Mouse (Mus musculus) kidney, adult 8-10 months (tissue): ENCODE results near the gene Atp6v0d1.
"Not testable (repeated sequence)": the region's sequence is repeated elsewhere in the genome, so short reads cannot be mapped to it uniquely, and the experiment has no call there.

ENCODE experiments used
- DNase-seq, 2 experiments: peaks; one replicate each; pipeline ENCODE4 v3.0.0; 2022

The Atp6v0d1 gene

DNA sequence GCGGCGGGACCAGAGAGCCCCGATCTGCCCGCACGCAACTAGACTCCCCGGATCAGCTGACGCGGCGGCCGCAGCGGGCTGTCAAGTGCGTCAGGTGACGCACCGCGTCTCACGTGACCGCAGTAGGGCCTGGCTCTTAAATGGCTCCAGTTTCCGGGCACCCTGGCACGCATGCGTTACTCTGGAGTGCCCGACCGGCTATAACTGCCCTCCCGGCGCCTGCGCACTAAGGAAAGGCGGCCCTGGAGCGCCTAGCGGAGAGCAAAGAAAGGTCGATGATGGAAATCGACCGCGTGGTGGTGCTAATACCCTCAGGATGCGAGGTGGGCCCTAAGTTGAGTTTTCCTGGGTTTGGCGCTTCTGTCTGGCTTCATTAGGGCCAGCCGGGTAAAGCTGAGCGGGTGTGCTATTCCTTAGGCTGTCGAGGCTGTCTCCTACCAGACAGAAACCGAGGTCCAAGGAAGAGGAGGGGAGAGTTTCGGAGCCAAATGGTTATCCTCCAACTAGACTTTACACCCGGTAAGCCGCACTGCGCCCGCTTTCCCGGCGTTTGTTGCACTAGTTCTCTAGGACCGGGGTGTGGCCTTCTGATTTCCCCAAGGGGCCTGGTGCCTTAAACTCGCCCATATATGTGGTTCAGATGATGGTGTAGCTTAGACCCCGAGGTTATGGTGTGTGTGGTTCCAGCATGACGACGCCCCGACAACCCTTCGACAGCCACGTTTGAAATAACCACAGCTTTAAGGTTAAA lies at the start of gene Atp6v0d1:
Gene Atp6v0d1, minus strand, starts transcription at position 96 of the 751 bp plus-strand sequence.
- peak; percentile 100 for DNase-seq

DNA sequence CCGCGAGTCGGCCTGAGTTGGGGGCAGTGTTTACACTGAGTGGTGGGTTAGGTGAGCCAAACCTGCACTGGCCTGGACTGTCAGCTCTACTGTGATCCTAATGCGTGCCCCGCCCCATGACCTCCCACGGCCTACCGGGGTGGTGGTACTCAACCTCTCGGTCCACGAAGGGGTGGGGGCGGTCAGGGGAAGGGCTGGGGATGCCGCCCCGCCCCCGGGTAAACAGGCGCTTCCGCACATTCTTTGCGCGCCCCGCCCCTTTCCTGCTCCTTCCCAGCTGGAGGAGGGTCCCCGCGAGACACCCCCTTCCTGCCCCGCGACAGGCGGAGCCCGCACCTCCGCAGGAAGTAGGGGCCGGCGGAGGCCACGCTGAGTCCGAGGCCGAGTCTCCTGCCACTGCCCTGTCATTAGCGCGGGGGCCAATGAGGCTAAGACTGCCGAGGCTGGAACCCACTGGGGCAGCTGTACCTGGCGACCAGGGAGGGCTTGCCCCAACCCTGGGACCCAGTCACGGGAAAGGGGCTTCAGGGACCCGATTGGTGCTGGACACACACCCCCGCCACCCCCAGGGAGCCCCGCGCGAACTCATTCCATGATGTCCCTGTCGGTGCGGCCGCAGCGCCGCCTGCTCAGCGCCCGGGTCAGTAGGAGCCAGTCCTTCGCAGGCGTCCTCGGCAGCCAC lies 48.1 kb upstream of the Atp6v0d1 start:
- DNase-seq, result peak; percentile 71 to 73

DNA sequence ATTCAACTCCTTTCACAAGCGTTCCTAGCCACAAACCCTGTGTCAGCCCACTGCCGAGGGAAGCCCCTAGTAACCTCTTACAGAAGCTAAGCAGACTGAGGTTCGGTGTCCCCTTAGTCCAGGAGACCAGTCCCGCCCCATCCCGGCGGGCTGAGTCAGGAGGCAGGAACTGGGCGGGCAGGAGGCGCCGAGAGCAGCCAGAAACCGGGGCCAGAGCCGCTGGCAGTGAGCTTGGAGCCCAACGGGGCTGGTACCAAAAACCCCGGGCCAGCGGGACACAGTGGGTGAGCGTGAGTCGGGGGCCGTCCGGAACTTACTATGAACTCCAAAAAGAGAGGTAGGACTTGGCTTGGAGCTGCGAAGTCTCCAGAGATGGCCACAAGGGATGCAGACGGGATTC lies 47.2 kb upstream of the Atp6v0d1 start:
- peak in 1 of 2 experiments; percentile 51 for DNase-seq

DNA sequence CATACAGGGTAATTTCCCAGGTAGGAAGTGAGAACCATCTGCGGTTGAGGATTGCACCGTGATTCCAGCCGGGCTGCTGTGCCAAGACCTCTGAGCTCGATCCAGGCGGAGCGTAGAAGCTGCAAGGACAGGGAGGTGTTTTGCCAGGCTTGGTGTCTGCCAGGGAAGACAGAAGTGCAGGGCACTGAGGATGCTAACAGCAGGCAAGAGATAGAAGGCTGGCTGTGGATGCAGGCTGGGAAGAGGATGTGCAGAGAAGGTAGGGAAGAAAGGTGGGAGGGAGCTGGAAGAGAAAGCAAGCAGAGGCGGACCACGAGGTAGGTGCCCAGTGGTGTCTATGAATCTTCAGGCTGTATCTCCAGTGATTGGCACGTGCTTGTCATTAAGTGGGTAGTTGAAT lies 46.0 kb upstream of the Atp6v0d1 start:
- DNase-seq, result no peak

DNA sequence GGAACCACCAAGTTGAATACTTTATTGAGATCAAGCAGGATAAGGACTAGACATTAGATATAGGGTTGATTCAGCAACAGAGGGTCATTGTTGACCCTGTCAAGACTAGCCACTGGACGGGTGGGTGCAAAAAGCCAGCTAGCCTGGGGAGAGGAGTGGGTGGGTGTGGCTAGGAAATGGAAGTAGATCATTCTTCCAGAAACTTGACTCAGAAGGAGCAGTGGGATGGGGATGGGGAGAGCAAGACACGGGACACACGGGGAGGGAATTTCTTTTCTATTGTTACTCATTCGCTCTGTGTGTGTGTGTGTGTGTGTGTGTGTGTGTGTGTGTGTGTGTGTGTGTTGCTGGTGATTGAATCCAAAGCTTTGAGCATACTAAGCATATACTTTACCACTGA lies 43.9 kb upstream of the Atp6v0d1 start:
- DNase-seq, result no peak

DNA sequence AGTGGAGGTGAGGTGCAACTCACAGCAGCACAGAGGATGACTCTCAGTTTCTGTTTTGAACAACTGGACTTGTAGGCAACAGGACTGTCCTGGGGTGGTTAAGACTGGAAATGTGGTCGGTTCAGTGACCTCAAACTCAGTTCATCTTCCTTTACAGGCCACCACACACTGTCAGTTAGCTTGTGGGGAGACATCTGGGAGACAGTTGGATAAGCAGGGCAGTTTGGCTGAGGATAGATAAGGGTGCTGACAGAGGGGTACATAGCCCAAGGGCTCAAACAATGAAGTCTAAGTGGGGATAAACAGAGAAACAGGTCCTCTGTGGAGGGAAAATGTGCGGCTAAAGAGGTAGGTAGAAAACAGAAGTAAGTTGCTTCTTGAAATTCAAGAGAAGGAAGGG lies 43.5 kb upstream of the Atp6v0d1 start:
- no peak for DNase-seq

DNA sequence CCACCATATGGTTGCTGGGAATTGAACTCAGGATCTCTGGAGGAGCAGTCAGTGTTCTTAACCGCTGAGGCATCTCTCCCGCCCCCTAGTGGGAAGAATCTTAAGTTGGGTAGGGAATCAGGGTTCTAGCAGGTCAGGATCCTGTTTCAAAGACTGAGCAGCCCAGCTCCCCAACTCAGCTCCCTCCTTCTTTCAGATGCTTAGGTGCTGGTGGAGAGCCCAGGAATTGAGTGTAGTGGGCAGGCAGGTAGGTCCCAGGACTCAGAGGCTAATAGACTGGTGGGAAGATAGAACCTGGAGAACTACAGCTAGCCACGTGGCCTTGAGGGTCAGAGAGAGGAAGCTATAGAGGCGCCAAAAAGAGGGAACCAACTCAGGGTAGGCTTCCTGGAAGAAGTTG lies 41.8 kb upstream of the Atp6v0d1 start:
- DNase-seq, result peak in 1 of 2 experiments; percentile 60

DNA sequence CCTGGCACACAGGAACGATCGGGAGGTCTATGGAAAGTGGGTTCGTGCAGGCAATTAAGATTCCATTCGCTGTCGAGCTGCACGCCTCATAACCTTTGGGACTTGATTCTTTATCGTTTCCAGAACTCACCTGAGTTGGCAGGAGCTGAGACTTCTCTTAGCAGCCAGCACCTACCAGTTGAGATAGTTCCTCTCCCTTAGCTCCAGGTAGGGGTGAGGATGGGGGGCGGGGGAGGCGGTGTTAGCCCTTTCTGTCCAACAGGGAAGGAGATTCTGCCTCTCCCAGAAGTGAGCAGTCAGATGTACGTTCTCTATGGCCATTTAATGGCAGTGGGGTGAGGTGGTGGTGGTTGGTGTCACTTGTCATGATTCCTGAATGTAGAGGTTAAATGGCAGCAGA lies 41.2 kb upstream of the Atp6v0d1 start:
- DNase-seq, result peak in 1 of 2 experiments; percentile 68

DNA sequence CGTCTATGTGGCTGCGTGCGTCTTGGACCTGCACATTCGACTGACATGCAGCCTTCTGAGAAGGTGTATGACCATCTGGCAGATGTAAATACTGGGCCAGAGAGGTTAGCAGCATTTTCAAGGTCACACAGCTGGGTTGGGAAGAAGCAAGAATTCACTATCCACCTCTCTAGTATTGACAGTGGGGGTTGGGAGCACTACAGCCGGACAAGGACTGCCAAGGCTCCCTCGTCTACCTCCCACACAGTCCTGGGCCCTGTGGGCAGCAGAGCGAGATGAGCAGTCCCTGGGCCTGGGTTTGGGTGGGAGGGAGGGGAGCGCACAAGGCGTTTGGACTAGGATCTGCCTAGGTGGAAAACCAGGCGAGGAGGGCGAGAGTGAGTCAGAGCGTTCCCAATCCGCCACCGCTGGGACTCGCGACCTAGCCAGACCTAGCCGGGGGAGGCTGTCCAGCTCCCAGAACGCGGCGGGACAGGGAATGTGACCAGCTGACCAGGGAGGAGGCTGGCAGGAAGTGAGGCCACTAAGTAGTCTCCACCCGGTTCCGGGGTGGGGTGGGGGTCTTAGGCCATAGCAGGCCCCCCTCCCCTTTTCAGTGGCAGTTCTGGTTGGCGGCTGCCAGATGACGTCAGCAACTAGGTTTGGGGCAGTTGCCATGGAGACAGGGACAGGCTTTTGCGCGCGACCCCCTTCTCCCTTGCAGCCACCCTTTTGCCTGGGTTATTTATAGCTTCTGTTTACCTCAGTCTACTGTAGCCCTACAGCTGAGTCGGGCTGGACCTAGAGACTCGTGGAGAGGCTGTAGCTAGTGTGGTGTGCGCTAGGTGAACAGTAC lies 40.6 kb upstream of the Atp6v0d1 start:
- DNase-seq, result peak; percentile 78 to 87

DNA sequence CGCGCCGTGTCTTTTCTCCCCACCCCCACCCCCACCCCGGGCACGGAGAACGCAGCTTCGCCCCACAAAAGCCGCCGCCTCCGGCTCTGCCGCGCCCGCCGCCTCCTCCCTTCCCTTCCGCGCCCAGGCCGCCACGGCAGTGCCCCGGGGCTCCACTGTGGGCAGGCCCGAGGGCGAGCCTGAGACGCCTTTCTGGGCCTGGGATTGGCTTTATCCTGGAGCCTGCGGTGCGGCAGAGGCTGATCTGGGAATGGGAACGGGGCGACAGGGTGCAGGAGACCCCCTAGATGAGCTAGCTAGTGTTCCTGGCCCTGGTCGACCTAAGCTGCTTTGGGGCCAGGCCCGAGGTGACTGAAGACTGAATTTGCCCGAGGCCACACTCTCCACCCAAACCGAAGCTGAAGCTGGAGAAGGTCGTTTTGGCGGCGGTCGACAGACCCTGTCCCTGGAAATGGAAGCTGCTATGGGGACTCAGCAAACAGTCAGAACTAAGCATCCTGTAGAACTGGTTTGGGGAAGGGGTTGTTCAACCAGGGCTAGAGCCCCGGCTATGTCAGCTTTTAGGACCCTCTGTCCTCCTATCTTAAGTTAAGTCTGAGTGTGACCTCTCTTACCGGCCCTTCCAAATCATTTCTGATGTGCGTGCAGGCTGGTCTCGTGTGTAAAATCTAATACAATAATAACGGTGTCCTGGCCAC lies 39.8 kb upstream of the Atp6v0d1 start:
- peak in 1 of 2 experiments; percentile 42 for DNase-seq

DNA sequence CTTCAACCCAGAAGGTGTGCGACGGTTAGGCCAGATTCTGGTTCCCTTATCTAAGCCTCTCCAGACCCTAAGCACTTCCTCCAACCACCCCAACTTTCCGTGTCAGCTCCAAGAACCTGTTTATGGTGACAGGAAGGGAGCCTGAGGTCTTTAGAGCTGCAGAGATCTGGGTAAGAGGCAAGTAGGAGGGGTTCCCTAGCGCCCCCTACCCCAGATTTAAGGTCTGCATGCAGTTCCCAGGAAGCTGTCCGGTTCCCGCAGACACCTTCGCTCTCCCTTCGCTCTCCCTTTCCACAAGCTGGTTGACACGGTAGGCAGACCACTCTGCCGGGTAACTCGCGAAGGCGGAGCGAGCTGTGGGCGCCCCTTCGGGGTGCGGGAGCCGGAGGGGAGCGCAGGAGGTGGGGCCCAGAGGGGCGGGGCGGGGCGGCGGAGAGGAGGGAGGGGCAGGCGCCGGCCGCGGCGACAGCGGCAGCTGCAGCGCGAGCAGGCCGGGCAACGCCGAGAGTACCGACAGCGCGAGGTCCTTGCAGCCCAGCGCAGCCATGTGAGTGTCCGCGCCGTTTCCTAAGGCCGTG lies 39.0 kb upstream of the Atp6v0d1 start, which contains the start of gene Ripor1:
Gene Ripor1, plus strand, starts transcription at position 452 of the 578 bp plus-strand sequence.
- DNase-seq, result peak; percentile 69 to 71

DNA sequence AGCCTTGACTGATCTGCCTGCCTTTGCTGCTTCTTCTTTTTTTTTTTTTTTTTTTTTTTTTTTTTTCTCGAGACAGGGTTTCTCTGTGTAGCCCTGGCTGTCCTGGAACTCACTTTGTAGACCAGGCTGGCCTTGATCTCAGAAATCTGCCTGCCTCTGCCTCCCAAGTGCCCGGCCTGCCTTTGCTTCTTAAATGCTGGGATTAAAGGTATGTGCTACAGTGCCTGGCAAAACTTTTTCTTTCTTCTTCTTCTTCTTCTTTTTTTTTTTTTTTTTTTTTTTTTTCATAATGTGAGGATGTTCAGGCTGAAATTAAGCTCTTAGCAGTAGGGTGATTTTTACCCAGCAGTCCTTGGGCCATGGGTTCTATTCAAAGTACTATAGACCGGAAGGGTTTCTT lies 36.7 kb upstream of the Atp6v0d1 start:
- DNase-seq, result not testable (repeated sequence)

DNA sequence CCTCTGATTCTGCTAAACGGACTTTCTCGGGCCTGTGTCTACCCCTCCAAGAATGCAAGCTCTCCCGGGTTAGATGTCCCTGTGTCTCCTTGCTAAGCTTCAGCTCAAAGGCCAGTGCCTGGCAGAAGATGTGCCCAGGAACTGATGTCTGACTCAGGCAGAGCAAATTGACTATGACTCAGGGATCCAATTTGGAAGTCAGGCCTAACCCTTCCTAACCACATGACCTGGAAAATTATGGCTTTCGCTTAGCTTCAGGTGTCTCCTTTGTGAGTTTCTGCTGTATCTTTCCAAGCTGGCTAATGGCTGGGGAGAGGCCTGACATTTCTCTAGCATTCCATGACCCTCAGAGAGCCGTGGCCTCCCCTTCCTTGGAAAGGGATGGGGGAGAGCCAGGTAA lies 35.5 kb upstream of the Atp6v0d1 start:
- DNase-seq, result no peak

DNA sequence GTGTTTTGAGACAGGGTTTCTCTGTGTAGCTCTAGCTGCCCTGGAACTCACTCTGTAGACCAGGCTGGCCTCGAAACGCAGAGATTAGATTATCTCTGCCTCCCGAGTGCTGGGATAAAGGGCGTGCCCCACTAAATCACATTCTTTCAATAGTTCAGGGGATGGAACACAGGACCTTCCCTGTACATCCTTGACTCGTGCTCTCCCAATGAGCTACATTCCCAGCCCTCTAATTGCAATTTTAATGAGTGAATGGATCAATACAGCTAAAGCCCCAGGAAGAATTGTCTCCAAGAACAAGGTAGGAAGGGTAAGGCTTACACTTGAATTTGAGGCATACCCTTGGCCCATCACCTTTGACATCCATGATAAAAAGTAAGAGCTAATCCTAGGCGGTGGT lies 32.9 kb upstream of the Atp6v0d1 start:
- DNase-seq, result no peak

DNA sequence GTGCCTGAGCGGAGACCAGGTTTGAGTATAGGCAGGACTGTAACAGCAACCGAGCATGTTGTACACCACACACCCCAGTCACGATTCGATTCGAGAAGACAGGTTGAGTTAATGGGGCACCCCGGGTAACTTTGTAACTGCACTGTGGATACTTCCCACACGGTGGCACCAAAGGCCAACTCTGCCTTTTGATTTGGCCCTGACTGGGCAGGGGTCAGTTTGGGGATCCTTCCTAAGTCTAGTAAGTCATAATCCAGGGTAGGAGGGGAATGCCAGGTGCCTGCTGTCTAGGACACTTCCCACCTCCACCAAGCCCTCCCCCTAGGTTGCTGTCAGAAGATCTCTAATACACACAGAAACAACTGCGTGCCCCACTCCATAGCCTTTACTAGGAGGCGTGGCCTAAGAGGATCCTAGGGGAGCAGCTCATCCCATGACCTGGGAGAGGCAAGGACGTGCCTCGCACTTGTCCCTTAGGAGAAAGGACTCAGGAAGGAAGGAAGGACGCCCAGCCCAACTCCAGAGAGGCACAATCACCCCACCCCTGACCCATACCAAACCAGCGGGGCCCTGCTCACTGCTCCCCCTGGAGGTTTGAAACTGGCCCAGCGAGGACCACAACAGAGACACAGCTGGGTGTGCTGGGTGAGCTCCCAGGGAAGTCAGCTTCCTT lies 30.7 kb upstream of the Atp6v0d1 start:
- DNase-seq, result peak; percentile 86 to 90

DNA sequence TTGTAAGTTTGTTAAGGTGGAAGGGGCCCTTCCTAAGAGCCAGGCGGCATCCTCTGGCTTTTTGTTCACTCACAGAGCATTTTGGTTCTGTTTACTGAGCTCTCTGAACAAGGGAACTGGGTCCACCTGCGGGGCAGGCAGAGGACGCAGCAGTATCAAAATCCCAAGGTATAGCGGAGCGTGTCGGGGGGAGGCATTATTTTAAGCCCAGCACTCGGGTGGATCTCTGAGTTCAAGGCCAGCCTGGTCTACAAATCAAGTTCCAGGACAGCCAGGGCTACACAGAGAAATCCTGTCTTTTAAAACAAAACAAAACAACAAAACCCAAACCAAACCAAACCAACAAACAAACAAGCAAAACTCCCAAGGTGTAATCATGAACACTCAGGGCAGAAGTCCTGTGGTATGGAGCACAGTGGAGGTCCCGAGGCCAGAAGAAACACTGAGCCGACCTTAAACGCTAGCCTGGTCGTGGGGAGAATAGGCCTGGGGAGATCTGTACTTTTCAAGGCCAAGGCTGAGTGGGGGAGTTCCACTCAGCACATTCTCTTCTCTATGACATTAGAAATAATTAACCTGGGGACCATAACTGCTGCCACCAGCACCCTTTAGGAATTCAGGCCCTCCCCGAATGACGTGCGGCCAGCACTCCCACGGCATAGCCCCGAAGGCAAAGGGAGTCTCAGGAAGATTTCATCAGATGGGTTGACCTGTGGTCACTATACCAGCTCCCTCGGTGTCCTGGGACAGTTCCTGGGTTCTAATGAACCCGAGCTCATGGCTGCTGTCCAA lies 28.8 kb upstream of the Atp6v0d1 start:
- DNase-seq, result peak; percentile 75 to 83

DNA sequence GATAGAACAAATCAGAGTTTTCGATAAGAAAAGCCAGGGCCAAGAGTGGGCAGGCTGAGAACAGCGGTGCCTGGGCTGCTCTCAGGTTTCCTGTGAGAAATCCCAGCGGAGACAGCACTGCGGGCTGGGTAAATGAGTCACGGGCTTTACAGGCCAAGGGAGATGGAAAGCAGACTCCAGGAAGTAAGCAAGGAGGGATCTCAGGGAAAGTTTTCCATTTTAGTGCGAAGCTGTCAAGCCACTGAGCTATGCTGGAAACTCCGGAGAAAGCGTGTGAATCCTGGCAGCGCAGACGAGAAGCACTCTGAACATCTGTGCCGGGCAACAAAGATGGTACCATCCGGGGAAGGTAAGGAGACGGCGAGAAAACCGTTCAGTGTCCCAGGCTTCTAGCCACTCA lies 28.0 kb upstream of the Atp6v0d1 start:
- DNase-seq, result peak in 1 of 2 experiments; percentile 45

DNA sequence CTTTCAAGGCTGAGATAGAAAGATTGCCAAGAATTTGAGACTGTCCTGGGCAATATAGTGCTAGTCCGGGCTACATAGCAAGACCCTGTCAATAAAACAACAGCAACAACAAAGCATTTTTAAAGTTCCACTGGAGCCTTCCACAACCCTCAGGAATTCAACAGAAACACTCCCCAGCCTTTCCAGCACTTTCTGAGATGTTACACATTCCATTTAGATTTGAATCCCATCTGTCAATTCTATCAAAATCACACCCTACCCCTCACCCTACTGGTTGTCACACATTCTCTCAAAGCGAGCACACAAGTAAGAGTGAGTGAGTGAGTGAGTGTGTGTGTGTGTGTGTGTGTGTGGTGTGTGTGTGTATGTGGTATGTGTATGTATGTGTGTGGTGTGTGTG lies 26.6 kb upstream of the Atp6v0d1 start:
- DNase-seq, result no peak

DNA sequence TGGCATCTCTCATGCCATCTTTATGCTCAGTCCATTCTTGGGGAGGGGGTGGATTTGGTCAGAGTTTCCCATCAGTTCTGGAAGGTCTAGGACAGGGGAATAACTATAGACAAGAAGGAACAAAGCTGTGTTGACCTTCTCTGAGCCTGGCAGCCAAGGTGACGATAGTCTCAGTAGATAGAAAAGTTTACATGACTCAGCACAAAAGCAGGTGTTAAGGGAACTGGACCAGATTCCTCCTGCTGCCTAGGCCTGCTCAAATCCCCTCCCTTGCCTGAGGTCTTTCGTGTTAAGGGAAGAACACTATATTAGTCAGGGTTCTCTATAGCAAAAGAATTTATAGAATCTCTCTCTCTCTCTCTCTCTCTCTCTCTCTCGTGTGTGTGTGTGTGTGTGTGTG lies 13.9 kb upstream of the Atp6v0d1 start:
- DNase-seq, result no peak

DNA sequence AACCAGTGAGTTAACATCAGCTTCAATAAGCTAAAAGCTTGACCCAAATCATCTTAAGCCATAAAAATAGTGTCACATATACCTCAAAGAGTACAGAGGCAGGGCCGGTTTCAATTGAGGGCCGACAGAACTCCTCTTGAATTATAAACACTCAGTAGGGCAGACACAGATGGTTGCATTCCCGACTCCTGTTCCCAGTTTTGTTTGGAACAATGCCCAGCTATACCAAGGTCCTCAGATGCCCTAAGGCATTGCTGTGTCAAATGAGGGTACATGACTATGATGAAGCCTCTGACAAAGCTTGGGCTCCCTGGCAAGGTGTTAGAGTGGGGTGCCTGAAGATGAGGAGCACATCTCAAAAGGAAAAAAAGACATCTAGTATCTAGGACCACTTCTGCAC lies 9.7 kb upstream of the Atp6v0d1 start:
- DNase-seq, result no peak

DNA sequence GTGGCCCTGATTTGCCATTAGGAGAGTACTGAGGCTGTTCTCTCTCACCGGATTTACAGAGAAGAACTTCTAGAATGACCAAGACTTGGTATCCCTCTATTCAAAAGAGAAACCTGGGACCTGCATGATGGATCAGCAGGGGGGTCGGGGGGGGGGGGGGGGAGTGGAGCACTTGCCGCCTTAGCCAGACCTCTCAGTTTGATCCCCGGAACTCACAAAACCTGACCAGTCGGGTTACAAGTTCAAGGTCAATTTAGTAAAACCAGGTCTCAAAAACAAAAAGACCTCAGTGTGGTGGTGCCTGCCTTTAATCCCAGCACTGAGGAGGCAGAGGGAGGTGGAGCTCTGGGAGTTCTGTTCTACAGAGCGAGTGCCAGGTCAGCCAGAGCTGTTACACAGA lies 8.9 kb upstream of the Atp6v0d1 start:
- no peak for DNase-seq
